Mouse (Mus musculus): ENCODE data around the gene Sik3. TPM values are rescaled to one million over a fixed set of nuclear protein-coding genes. Genes with fewer than 3 reads are reported as not detected.
A peak's percentile ranks its signal among the peaks of the same experiment; 100 is the strongest.

Sik3 gene
- polyA plus RNA-seq, 1 experiment, result 30.4 TPM

DNA sequence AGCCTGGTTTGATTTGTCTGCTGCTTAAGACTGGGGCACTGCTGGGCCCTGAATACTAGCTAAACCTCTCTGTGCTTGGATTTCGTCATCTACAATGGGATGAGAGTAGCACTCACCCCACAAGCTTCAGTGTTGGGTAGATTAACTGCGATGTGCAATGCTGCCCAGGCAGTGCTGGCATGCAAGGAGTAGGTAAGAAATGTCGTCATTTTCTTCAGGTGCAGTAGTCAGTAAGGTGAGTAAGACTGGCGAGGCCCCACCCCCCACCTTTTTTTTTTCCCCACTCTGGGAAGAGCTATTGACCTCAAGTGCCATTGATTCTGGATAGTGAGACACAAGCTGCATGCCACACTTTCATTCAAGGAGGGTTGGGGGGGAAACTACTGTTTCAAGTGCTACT, 3.8 kb downstream of the Sik3 start:
- TF ChIP-seq CTCF (IDR thresholded peaks at IDR 0.05; ENCODE audit: control insufficient read depth, insufficient read depth, insufficient replicate concordance, low read depth, low read length), result no peak
- no peak for TF ChIP-seq POLR2A (IDR thresholded peaks at IDR 0.05; ENCODE audit: control insufficient read depth, low read depth, low read length)
- no peaks in the 10 kb centered on the region for H3K27me3 ChIP-seq (ENCODE audit: control insufficient read depth, insufficient read depth, low read length)
- H3K4me3 ChIP-seq (ENCODE audit: control insufficient read depth, low read depth, low read length), result no peak overlapping the region
- no peak overlapping the region for H3K27ac ChIP-seq (ENCODE audit: control insufficient read depth, insufficient read depth, low read depth, low read length)
- peaks cover 19% of the 10 kb centered on the region for H3K4me1 ChIP-seq (ENCODE audit: control insufficient read depth, insufficient read depth, low read length)
- H3K36me3 ChIP-seq (ENCODE audit: control insufficient read depth, insufficient read depth, low read length), result no peaks in the 10 kb centered on the region

GRCm38 (mm10) chr9:46018316-46018715, 5.7 kb downstream of the Sik3 start:
- Histone ChIP-seq H3K4me1 (ENCODE audit: control insufficient read depth, insufficient read depth, low read length) (peaks cover 18% of the 10 kb centered on the region), H3K4me3 (ENCODE audit: control insufficient read depth, low read depth, low read length) (no peak overlapping the region), H3K36me3 (ENCODE audit: control insufficient read depth, insufficient read depth, low read length) (no peaks in the 10 kb centered on the region), H3K27ac (ENCODE audit: control insufficient read depth, insufficient read depth, low read depth, low read length) (0 out of 2 replicates have a peak overlapping the region, but pooled peaks have one; percentile 13), H3K27me3 (ENCODE audit: control insufficient read depth, insufficient read depth, low read length) (no peaks in the 10 kb centered on the region)
- TF ChIP-seq POLR2A (IDR thresholded peaks at IDR 0.05; ENCODE audit: control insufficient read depth, low read depth, low read length) (no peak), CTCF (IDR thresholded peaks at IDR 0.05; ENCODE audit: control insufficient read depth, insufficient read depth, insufficient replicate concordance, low read depth, low read length) (no peak)

GRCm38 (mm10) chr9:46019975-46020374, 7.4 kb downstream of the Sik3 start:
- no peaks in the 10 kb centered on the region for H3K36me3 ChIP-seq (ENCODE audit: control insufficient read depth, insufficient read depth, low read length)
- H3K27me3 ChIP-seq (ENCODE audit: control insufficient read depth, insufficient read depth, low read length), result no peaks in the 10 kb centered on the region
- peaks cover 8% of the 10 kb centered on the region for H3K4me1 ChIP-seq (ENCODE audit: control insufficient read depth, insufficient read depth, low read length)
- no peak overlapping the region for H3K4me3 ChIP-seq (ENCODE audit: control insufficient read depth, low read depth, low read length)
- H3K27ac ChIP-seq (ENCODE audit: control insufficient read depth, insufficient read depth, low read depth, low read length), result no peak overlapping the region
- TF ChIP-seq CTCF (IDR thresholded peaks at IDR 0.05; ENCODE audit: control insufficient read depth, insufficient read depth, insufficient replicate concordance, low read depth, low read length), result no peak
- TF ChIP-seq POLR2A (IDR thresholded peaks at IDR 0.05; ENCODE audit: control insufficient read depth, low read depth, low read length), result no peak

DNA sequence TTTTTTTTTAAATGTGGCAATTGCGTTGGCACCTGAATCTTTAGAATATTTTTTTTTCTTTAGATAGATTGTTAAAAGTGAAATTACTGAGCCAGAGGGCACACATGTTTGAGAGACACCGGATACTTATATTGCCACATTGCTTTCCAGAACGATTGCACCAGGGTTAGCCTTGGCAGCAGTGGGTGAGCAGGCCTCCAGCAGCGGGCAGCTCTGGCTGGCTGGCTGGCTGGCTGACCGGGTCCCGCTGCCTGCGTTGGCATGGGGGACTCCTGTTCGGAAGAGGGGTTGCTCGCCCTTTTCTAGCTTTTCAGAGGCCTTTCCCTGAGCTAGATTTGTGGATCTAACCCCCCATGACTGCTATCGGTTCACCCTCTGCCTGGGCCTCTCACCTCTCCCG, 11.0 kb downstream of the Sik3 start:
- no peaks in the 10 kb centered on the region for H3K27me3 ChIP-seq (ENCODE audit: control insufficient read depth, insufficient read depth, low read length)
- no peak overlapping the region for H3K4me3 ChIP-seq (ENCODE audit: control insufficient read depth, low read depth, low read length)
- no peaks in the 10 kb centered on the region for H3K36me3 ChIP-seq (ENCODE audit: control insufficient read depth, insufficient read depth, low read length)
- TF ChIP-seq CTCF (IDR thresholded peaks at IDR 0.05; ENCODE audit: control insufficient read depth, insufficient read depth, insufficient replicate concordance, low read depth, low read length), result no peak
- TF ChIP-seq POLR2A (IDR thresholded peaks at IDR 0.05; ENCODE audit: control insufficient read depth, low read depth, low read length), result no peak
- no peaks in the 10 kb centered on the region for H3K4me1 ChIP-seq (ENCODE audit: control insufficient read depth, insufficient read depth, low read length)
- no peak overlapping the region for H3K27ac ChIP-seq (ENCODE audit: control insufficient read depth, insufficient read depth, low read depth, low read length)

- no peaks in the 10 kb centered on the region for H3K36me3 ChIP-seq (ENCODE audit: control insufficient read depth, insufficient read depth, low read length)
- H3K27me3 ChIP-seq (ENCODE audit: control insufficient read depth, insufficient read depth, low read length), result no peaks in the 10 kb centered on the region
- peaks cover 3% of the 10 kb centered on the region for H3K4me1 ChIP-seq (ENCODE audit: control insufficient read depth, insufficient read depth, low read length)
- no peak overlapping the region for H3K27ac ChIP-seq (ENCODE audit: control insufficient read depth, insufficient read depth, low read depth, low read length)
- TF ChIP-seq POLR2A (IDR thresholded peaks at IDR 0.05; ENCODE audit: control insufficient read depth, low read depth, low read length), result no peak
- TF ChIP-seq CTCF (IDR thresholded peaks at IDR 0.05; ENCODE audit: control insufficient read depth, insufficient read depth, insufficient replicate concordance, low read depth, low read length), result no peak
- no peak overlapping the region for H3K4me3 ChIP-seq (ENCODE audit: control insufficient read depth, low read depth, low read length)
Observed at GRCm38 (mm10) chr9:46026058-46026849, 13.6 kb downstream of the Sik3 start.

DNA sequence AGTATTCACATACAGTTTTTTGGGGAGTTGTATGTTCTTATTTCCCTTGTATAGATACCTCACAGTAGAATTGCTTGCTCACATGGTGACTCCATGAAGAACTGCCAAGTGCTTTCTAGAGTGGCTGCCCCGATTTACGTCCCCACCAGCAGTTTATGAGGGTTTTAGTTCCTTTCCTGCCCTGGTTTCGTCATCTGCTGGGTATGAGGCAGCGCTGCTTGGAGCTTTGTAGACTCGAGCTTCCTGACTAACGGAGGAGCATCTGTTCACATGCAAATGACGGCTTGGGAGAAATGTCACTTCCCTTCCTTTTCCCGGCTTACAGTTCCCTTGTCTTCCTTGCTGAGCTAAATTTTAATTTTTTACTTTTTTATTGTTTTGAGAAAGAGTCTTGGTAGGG, 15.4 kb downstream of the Sik3 start:
- Histone ChIP-seq H3K36me3 (ENCODE audit: control insufficient read depth, insufficient read depth, low read length) (no peaks in the 10 kb centered on the region), H3K27ac (ENCODE audit: control insufficient read depth, insufficient read depth, low read depth, low read length) (no peak overlapping the region), H3K4me3 (ENCODE audit: control insufficient read depth, low read depth, low read length) (no peak overlapping the region), H3K4me1 (ENCODE audit: control insufficient read depth, insufficient read depth, low read length) (peaks cover 3% of the 10 kb centered on the region), H3K27me3 (ENCODE audit: control insufficient read depth, insufficient read depth, low read length) (no peaks in the 10 kb centered on the region)
- no peak for TF ChIP-seq POLR2A (IDR thresholded peaks at IDR 0.05; ENCODE audit: control insufficient read depth, low read depth, low read length)
- TF ChIP-seq CTCF (IDR thresholded peaks at IDR 0.05; ENCODE audit: control insufficient read depth, insufficient read depth, insufficient replicate concordance, low read depth, low read length), result no peak

- Histone ChIP-seq H3K27me3 (ENCODE audit: control insufficient read depth, insufficient read depth, low read length) (no peaks in the 10 kb centered on the region), H3K36me3 (ENCODE audit: control insufficient read depth, insufficient read depth, low read length) (no peaks in the 10 kb centered on the region), H3K4me3 (ENCODE audit: control insufficient read depth, low read depth, low read length) (no peak overlapping the region), H3K4me1 (ENCODE audit: control insufficient read depth, insufficient read depth, low read length) (peaks cover 3% of the 10 kb centered on the region), H3K27ac (ENCODE audit: control insufficient read depth, insufficient read depth, low read depth, low read length) (no peak overlapping the region)
- TF ChIP-seq POLR2A (IDR thresholded peaks at IDR 0.05; ENCODE audit: control insufficient read depth, low read depth, low read length), result no peak
- no peak for TF ChIP-seq CTCF (IDR thresholded peaks at IDR 0.05; ENCODE audit: control insufficient read depth, insufficient read depth, insufficient replicate concordance, low read depth, low read length)
Observed at GRCm38 (mm10) chr9:46029534-46029933, 16.9 kb downstream of the Sik3 start.
